In the genomic region with DNA sequence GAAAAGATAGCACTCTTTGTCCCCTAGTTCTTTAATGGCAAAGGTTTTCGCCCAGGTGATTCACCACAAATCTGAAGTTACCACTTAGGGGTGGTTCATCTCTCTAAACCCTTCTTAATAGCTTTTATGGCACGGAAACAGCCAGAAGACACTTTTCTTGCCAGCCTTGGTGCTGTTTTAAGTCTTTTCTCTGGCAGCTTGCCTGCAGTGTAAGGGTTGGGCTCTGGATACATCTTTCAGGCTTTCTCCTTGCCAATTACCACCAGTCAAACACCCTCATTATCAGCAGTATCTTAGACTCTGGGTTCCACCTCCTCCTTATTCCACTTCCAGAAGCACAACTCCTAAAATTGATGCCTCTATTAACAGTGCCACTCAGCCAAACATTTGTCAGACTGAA, we compare ENCODE assay signal across 19 mouse cellular contexts.
A peak's percentile ranks its signal among the peaks of the same experiment; 100 is the strongest.
DNase-seq lines count a peak whose midpoint lies in the region; ATAC-seq and TF ChIP-seq lines count a peak whose summit lies in the region.
"Had no signal": no experiment of that assay in that cellular context is flagged by ENCODE, and none has a peak within 500 bp of the region (broad histone marks: within the 10 kb centered on the region; RNA-seq: fewer than 3 reads in every experiment).

No protein-coding gene starts in this region.

- H3K9me3 ChIP-seq in embryonic facial prominence, embryonic 14.5 days (ENCODE audit: control insufficient read depth, low read length): no peaks in the 10 kb centered on the region
- H3K9me3 ChIP-seq in embryonic facial prominence, embryonic 10.5 days: no peaks in the 10 kb centered on the region
- no peaks in the 10 kb centered on the region for H3K9me3 ChIP-seq in midbrain, postnatal 0 days (ENCODE audit: low read length)
- no peaks in the 10 kb centered on the region for H3K9me3 ChIP-seq in midbrain, embryonic 13.5 days
- H3K9me3 ChIP-seq in kidney, embryonic 15.5 days (replicated peaks): no peaks in the 10 kb centered on the region
- H3K9me3 ChIP-seq: forebrain, embryonic 12.5 days; hindbrain, embryonic 13.5 days; intestine, embryonic 15.5 days had no signal

- no peak overlapping the region for H3K4me2 ChIP-seq in embryonic facial prominence, embryonic 14.5 days (ENCODE audit: low read depth, low read length)
- no peak overlapping the region for H3K4me2 ChIP-seq in midbrain, postnatal 0 days (ENCODE audit: low read depth, low read length, poor library complexity, severe bottlenecking)
- no peak overlapping the region for H3K4me2 ChIP-seq in midbrain, embryonic 13.5 days (replicated peaks)
- no peak overlapping the region for H3K4me2 ChIP-seq in kidney, embryonic 15.5 days
- H3K4me2 ChIP-seq: forebrain, embryonic 12.5 days; heart, embryonic 11.5 days; hindbrain, embryonic 13.5 days; intestine, embryonic 15.5 days had no signal

- H3K27ac ChIP-seq in embryonic facial prominence, embryonic 14.5 days (replicated peaks; ENCODE audit: low read depth, low read length): no peak overlapping the region
- no peak overlapping the region for H3K27ac ChIP-seq in embryonic facial prominence, embryonic 10.5 days (replicated peaks)
- no peak overlapping the region for H3K27ac ChIP-seq in midbrain, postnatal 0 days (ENCODE audit: low read depth, low read length)
- no peak overlapping the region for H3K27ac ChIP-seq in midbrain, embryonic 13.5 days
- H3K27ac ChIP-seq in olfactory bulb, adult 2 months (ENCODE audit: insufficient read depth, low read depth, low read length): peak overlapping the region; percentile 46
- no peak overlapping the region for H3K27ac ChIP-seq in kidney, embryonic 15.5 days
- H3K27ac ChIP-seq: forebrain, embryonic 12.5 days; heart, adult 2 months; hindbrain, embryonic 13.5 days; intestine, embryonic 15.5 days had no signal

- H3K36me3 ChIP-seq in embryonic facial prominence, embryonic 14.5 days (ENCODE audit: control insufficient read depth, insufficient read depth, low read length): no peaks in the 10 kb centered on the region
- no peaks in the 10 kb centered on the region for H3K36me3 ChIP-seq in embryonic facial prominence, embryonic 10.5 days (replicated peaks)
- H3K36me3 ChIP-seq in midbrain, postnatal 0 days (ENCODE audit: insufficient read depth, low read length): no peaks in the 10 kb centered on the region
- H3K36me3 ChIP-seq in midbrain, embryonic 13.5 days: no peaks in the 10 kb centered on the region
- H3K36me3 ChIP-seq in kidney, embryonic 15.5 days: no peaks in the 10 kb centered on the region
- H3K36me3 ChIP-seq: forebrain, embryonic 12.5 days; hindbrain, embryonic 13.5 days; intestine, embryonic 15.5 days had no signal

- H3K9ac ChIP-seq in embryonic facial prominence, embryonic 14.5 days (ENCODE audit: low read depth, low read length): no peak overlapping the region
- H3K9ac ChIP-seq in midbrain, postnatal 0 days (replicated peaks; ENCODE audit: low read length, poor library complexity, severe bottlenecking): no peak overlapping the region
- H3K9ac ChIP-seq in midbrain, embryonic 13.5 days (replicated peaks): no peak overlapping the region
- H3K9ac ChIP-seq in kidney, embryonic 15.5 days: no peak overlapping the region
- H3K9ac ChIP-seq: forebrain, embryonic 12.5 days; forebrain, postnatal 0 days; hindbrain, embryonic 13.5 days; intestine, embryonic 15.5 days had no signal

- no peak for ATAC-seq in embryonic facial prominence, embryonic 14.5 days (ENCODE audit: low read depth)
- ATAC-seq in midbrain, postnatal 0 days (ENCODE audit: low FRiP score): no peak
- no peak for ATAC-seq in midbrain, embryonic 13.5 days
- no peak for ATAC-seq in kidney, embryonic 15.5 days (replicated peaks; ENCODE audit: low FRiP score)
- ATAC-seq: forebrain, postnatal 0 days; intestine, embryonic 15.5 days had no signal

- TF ChIP-seq POLR2A in olfactory bulb, adult 2 months (IDR thresholded peaks at IDR 0.05; ENCODE audit: insufficient read depth, low read depth, low read length): no peak

- no peak overlapping the region for H3K4me3 ChIP-seq in embryonic facial prominence, embryonic 14.5 days (ENCODE audit: low read depth, low read length)
- no peak overlapping the region for H3K4me3 ChIP-seq in embryonic facial prominence, embryonic 10.5 days
- no peak overlapping the region for H3K4me3 ChIP-seq in midbrain, postnatal 0 days (ENCODE audit: low read depth, low read length)
- H3K4me3 ChIP-seq in midbrain, embryonic 13.5 days (replicated peaks): no peak overlapping the region
- no peak overlapping the region for H3K4me3 ChIP-seq in olfactory bulb, adult 2 months (ENCODE audit: insufficient read depth, low read depth, low read length)
- H3K4me3 ChIP-seq in kidney, embryonic 15.5 days (replicated peaks): no peak overlapping the region
- H3K4me3 ChIP-seq: forebrain, embryonic 12.5 days; heart, adult 2 months; hindbrain, embryonic 13.5 days; intestine, embryonic 15.5 days had no signal

- TF ChIP-seq CTCF in midbrain, postnatal 0 days (IDR thresholded peaks at IDR 0.05): no peak
- no peak for TF ChIP-seq CTCF in olfactory bulb, adult 2 months (IDR thresholded peaks at IDR 0.05; ENCODE audit: insufficient read depth, low read depth, low read length)

- peak; percentile 65 for DNase-seq in embryonic facial prominence, embryonic 14.5 days (ENCODE audit: low spot score)
- DNase-seq in embryonic facial prominence, embryonic 10.5 days (ENCODE audit: low spot score): no peak
- DNase-seq in midbrain, postnatal 0 days (ENCODE audit: low spot score): peak; percentile 8
- DNase-seq in NIH3T3 (ENCODE audit: low read depth): peak; percentile 46
- DNase-seq in kidney, postnatal 14 days: no peak
- DNase-seq: adrenal gland, postnatal 10 days; cerebellum, adult 18-20 months; cerebellum, adult 9-11 months; forebrain, postnatal 0 days; gastrocnemius, postnatal 14 days; heart, adult 2 months; heart, postnatal 36 days had no signal

- H3K27me3 ChIP-seq in embryonic facial prominence, embryonic 14.5 days (replicated peaks; ENCODE audit: control insufficient read depth, insufficient read depth, low read length): no peaks in the 10 kb centered on the region
- H3K27me3 ChIP-seq in embryonic facial prominence, embryonic 10.5 days (replicated peaks; ENCODE audit: low read depth, poor library complexity, severe bottlenecking): no peaks in the 10 kb centered on the region
- no peaks in the 10 kb centered on the region for H3K27me3 ChIP-seq in midbrain, postnatal 0 days (ENCODE audit: insufficient read depth, low read length)
- no peaks in the 10 kb centered on the region for H3K27me3 ChIP-seq in midbrain, embryonic 13.5 days
- no peaks in the 10 kb centered on the region for H3K27me3 ChIP-seq in kidney, embryonic 15.5 days
- H3K27me3 ChIP-seq: forebrain, embryonic 12.5 days; hindbrain, embryonic 13.5 days; intestine, embryonic 15.5 days had no signal

- no peaks in the 10 kb centered on the region for H3K4me1 ChIP-seq in embryonic facial prominence, embryonic 14.5 days (ENCODE audit: control insufficient read depth, insufficient read depth, low read length)
- no peaks in the 10 kb centered on the region for H3K4me1 ChIP-seq in embryonic facial prominence, embryonic 10.5 days
- no peaks in the 10 kb centered on the region for H3K4me1 ChIP-seq in midbrain, postnatal 0 days (ENCODE audit: insufficient read depth, low read length)
- H3K4me1 ChIP-seq in midbrain, embryonic 13.5 days (replicated peaks): no peaks in the 10 kb centered on the region
- H3K4me1 ChIP-seq in olfactory bulb, adult 2 months (ENCODE audit: control insufficient read depth, insufficient read depth, low read length): no peaks in the 10 kb centered on the region
- H3K4me1 ChIP-seq in kidney, embryonic 15.5 days: no peaks in the 10 kb centered on the region
- H3K4me1 ChIP-seq: forebrain, embryonic 12.5 days; hindbrain, embryonic 13.5 days; intestine, embryonic 15.5 days had no signal

- whole genome bisulfite sequencing in embryonic facial prominence, embryonic 14.5 days: 86% methylated on average over 2 of the region's 2 CpGs
- 80% methylated on average over 2 of the region's 2 CpGs for WGBS in embryonic facial prominence, embryonic 10.5 days
- WGBS in midbrain, postnatal 0 days: 81% methylated on average over 2 of the region's 2 CpGs
- 88% methylated on average over 2 of the region's 2 CpGs for WGBS in midbrain, embryonic 13.5 days
- WGBS in olfactory bulb, adult 2 months: 26% methylated on average over 2 of the region's 2 CpGs
- WGBS in kidney, embryonic 15.5 days: 78% methylated on average over 2 of the region's 2 CpGs

Comparison
In these comparisons a context has a peak if more than half of its experiments do, and no peak if none do; other contexts are left out.
1. DNase-seq: peak in embryonic facial prominence, embryonic 14.5 days (single experiment), midbrain, postnatal 0 days (single experiment) and NIH3T3 (single experiment); none in embryonic facial prominence, embryonic 10.5 days (single experiment) and kidney, postnatal 14 days (single experiment).